Comparison of ENCODE assay signal across 22 mouse cellular contexts in the genomic region with DNA sequence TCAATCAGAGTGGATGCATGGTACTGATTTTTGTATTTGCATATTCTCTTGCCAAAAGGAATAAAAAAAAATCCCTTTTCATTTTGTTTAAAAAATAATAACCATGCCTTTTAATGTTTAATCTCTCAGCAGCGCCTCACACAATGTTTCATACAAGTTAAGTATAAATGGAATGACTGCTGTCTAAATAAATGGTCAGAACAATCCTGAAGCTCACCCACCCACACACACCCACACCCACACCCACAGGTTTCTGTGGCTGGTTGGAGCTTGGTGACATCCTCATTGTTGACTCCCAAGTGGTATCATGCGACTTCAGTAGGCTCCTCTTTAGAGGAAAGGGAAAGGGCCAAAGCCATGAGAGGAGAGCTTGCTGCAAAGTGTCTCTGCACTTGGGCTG.
A peak's percentile ranks its signal among the peaks of the same experiment; 100 is the strongest.
DNase-seq lines count a peak whose midpoint lies in the region; ATAC-seq and TF ChIP-seq lines count a peak whose summit lies in the region.
"Had no signal": no experiment of that assay in that cellular context is flagged by ENCODE, and none has a peak within 500 bp of the region (broad histone marks: within the 10 kb centered on the region; RNA-seq: fewer than 3 reads in every experiment).

No protein-coding gene starts in this region.

- no peak overlapping the region for H3K4me2 ChIP-seq in kidney, embryonic 14.5 days (replicated peaks; ENCODE audit: low read depth, low read length)
- H3K4me2 ChIP-seq in kidney, postnatal 0 days (ENCODE audit: low read length) = no peak overlapping the region
- H3K4me2 ChIP-seq in kidney, embryonic 16.5 days (replicated peaks; ENCODE audit: low read depth, low read length) = no peak overlapping the region

- 53% methylated on average over 2 of the region's 2 CpGs for WGBS in kidney, adult 2 months
- WGBS in kidney, embryonic 14.5 days = 84% methylated on average over 2 of the region's 2 CpGs
- 69% methylated on average over 2 of the region's 2 CpGs for WGBS in kidney, postnatal 0 days
- WGBS in kidney, embryonic 16.5 days = 77% methylated on average over 2 of the region's 2 CpGs

- H3K27ac ChIP-seq in kidney, adult 2 months (ENCODE audit: insufficient read depth, low read depth, low read length) = peak overlapping the region; percentile 56; the same call in 1 of the 2 replicates
- no peak overlapping the region for H3K27ac ChIP-seq in kidney, embryonic 14.5 days (ENCODE audit: low read depth, low read length)
- H3K27ac ChIP-seq in kidney, postnatal 0 days = peak overlapping the region; percentile 19; the same call in 1 of the 2 replicates
- no peak overlapping the region; the same call in 1 of the 2 replicates for H3K27ac ChIP-seq in kidney, embryonic 16.5 days (ENCODE audit: low read length)

- no peaks in the 10 kb centered on the region for H3K9me3 ChIP-seq in kidney, embryonic 14.5 days (ENCODE audit: control insufficient read depth, low read length)
- no peaks in the 10 kb centered on the region for H3K9me3 ChIP-seq in kidney, postnatal 0 days (replicated peaks; ENCODE audit: low read length)
- no peaks in the 10 kb centered on the region for H3K9me3 ChIP-seq in kidney, embryonic 16.5 days (ENCODE audit: low read length)
- H3K9me3 ChIP-seq: G1E had no signal

- intact Hi-C loops in heart, postnatal 14 days (cut with DNase I) = no loop called here

- H3K9ac ChIP-seq in kidney, embryonic 14.5 days (ENCODE audit: low read depth, low read length) = no peak overlapping the region
- H3K9ac ChIP-seq in kidney, postnatal 0 days (ENCODE audit: low read depth, low read length) = no peak overlapping the region
- H3K9ac ChIP-seq in kidney, embryonic 16.5 days (replicated peaks; ENCODE audit: low read length) = no peak overlapping the region

- peaks cover 7% of the 10 kb centered on the region; the same call in 1 of the 2 replicates for H3K4me1 ChIP-seq in kidney, adult 2 months (ENCODE audit: control insufficient read depth, insufficient read depth, low read length)
- H3K4me1 ChIP-seq in kidney, embryonic 14.5 days (ENCODE audit: control insufficient read depth, insufficient read depth, low read length) = no peaks in the 10 kb centered on the region
- peaks cover 3% of the 10 kb centered on the region; the same call in 1 of the 2 replicates for H3K4me1 ChIP-seq in kidney, postnatal 0 days (replicated peaks; ENCODE audit: insufficient read depth, low read length)
- peaks cover 4% of the 10 kb centered on the region; the same call in 1 of the 2 replicates for H3K4me1 ChIP-seq in kidney, embryonic 16.5 days (ENCODE audit: insufficient read depth, low read length)

- no peaks in the 10 kb centered on the region for H3K27me3 ChIP-seq in kidney, adult 2 months (replicated peaks; ENCODE audit: control insufficient read depth, insufficient read depth, low read length)
- no peaks in the 10 kb centered on the region for H3K27me3 ChIP-seq in kidney, embryonic 14.5 days (ENCODE audit: control insufficient read depth, insufficient read depth, low read length)
- H3K27me3 ChIP-seq in kidney, postnatal 0 days (ENCODE audit: insufficient read depth, low read length) = no peaks in the 10 kb centered on the region
- no peaks in the 10 kb centered on the region for H3K27me3 ChIP-seq in kidney, embryonic 16.5 days (ENCODE audit: insufficient read depth, low read length)
- H3K27me3 ChIP-seq: CH12.LX, Patski had no signal

- TF ChIP-seq CTCF in kidney, adult 2 months (conservative IDR thresholded peaks at IDR 0.05; ENCODE audit: insufficient read depth, insufficient read length, low read depth, low read length) = no peak
- TF ChIP-seq CTCF in kidney, postnatal 0 days (IDR thresholded peaks at IDR 0.05; ENCODE audit: low read depth) = no peak

- H3K36me3 ChIP-seq in kidney, adult 2 months (ENCODE audit: control insufficient read depth, insufficient read depth, low read length) = no peaks in the 10 kb centered on the region
- H3K36me3 ChIP-seq in kidney, embryonic 14.5 days (ENCODE audit: control insufficient read depth, insufficient read depth, low read length) = no peaks in the 10 kb centered on the region
- no peaks in the 10 kb centered on the region for H3K36me3 ChIP-seq in kidney, postnatal 0 days (ENCODE audit: insufficient read depth, low read length)
- no peaks in the 10 kb centered on the region for H3K36me3 ChIP-seq in kidney, embryonic 16.5 days (ENCODE audit: insufficient read depth, low read length)
- H3K36me3 ChIP-seq: G1E had no signal

- no peak for ATAC-seq in kidney, embryonic 14.5 days (ENCODE audit: low FRiP score, low TSS enrichment)
- ATAC-seq in kidney, postnatal 0 days (replicated peaks; ENCODE audit: low FRiP score, low read depth) = no peak
- no peak for ATAC-seq in kidney, embryonic 16.5 days (ENCODE audit: low FRiP score, low TSS enrichment)
- ATAC-seq: activated CD4-positive, CD25-positive, alpha-beta regulatory T cell, adult 4 months; CD4-positive, CD25-positive, alpha-beta regulatory T cell, adult 4 months; Patski had no signal

- DNase-seq in heart, adult 11 months = peak; percentile 48
- DNase-seq in heart, postnatal 14 days = no peak
- DNase-seq in kidney, adult 2 months = peak; percentile 54
- DNase-seq in kidney, adult 9 months = peak; percentile 68
- no peak for DNase-seq in kidney, adult 18-20 months
- no peak for DNase-seq in kidney, postnatal 0 days (ENCODE audit: low spot score)
- DNase-seq: adrenal gland, adult 2 months; adrenal gland, adult 8-10 months; adrenal gland, postnatal 10 days; adrenal gland, postnatal 14 days; adrenal gland, postnatal 25 days; adrenal gland, postnatal 36 days; B cell, adult 2 months; cerebellum, adult 11 months; cerebellum, adult 11-12 months had no signal

- TF ChIP-seq POLR2A in kidney, adult 2 months (IDR thresholded peaks at IDR 0.05; ENCODE audit: low read depth, low read length) = no peak

- no peak overlapping the region for H3K4me3 ChIP-seq in kidney, adult 2 months (ENCODE audit: insufficient read depth, low read depth, low read length)
- H3K4me3 ChIP-seq in kidney, embryonic 14.5 days (ENCODE audit: low read length) = no peak overlapping the region
- H3K4me3 ChIP-seq in kidney, postnatal 0 days (replicated peaks; ENCODE audit: low read depth, low read length) = no peak overlapping the region
- no peak overlapping the region for H3K4me3 ChIP-seq in kidney, embryonic 16.5 days (ENCODE audit: low read length)

Comparison
In these comparisons a context has a peak if more than half of its experiments do, and no peak if none do; other contexts are left out.
1. DNase-seq: peak in heart, adult 11 months (single experiment), kidney, adult 2 months (single experiment) and kidney, adult 9 months (single experiment); none in heart, postnatal 14 days (0 of 2), kidney, adult 18-20 months (single experiment) and kidney, postnatal 0 days (single experiment).
2. H3K27ac ChIP-seq: peak in kidney, adult 2 months (single experiment) and kidney, postnatal 0 days (single experiment); none in kidney, embryonic 14.5 days (single experiment) and kidney, embryonic 16.5 days (single experiment).